Mouse (Mus musculus) liver, embryonic 12.5 days (tissue): ENCODE measurements at regions not wholly inside any gene's neighbourhood (a gene's known extent, or its start where the extent isn't known, plus 50 kb on each side); places are given as distances from the start of the nearest gene placed in this dataset.

Source experiments
- ATAC-seq: fragments of 200-750 bp; cut with Nextera tagmentation; 2 replicates; pipeline ENCODE4 v1.8.0; 2017; ENCODE audit warnings: moderate number of reproducible peaks, mild to moderate bottlenecking, moderate library complexity
- H3K27ac ChIP-seq: fragments of 300-500 bp; sonication (generic); 2 replicates; pipeline ENCODE4 v1.5.1; 2016; ENCODE audit warnings: mild to moderate bottlenecking
- H3K27me3 ChIP-seq: fragments of 300-500 bp; sonication (generic); replicated peaks from 2 replicates; pipeline ENCODE4 v1.6.1; 2016; ENCODE audit warnings: mild to moderate bottlenecking, moderate library complexity
- H3K36me3 ChIP-seq: fragments of 300-500 bp; sonication (generic); 2 replicates; pipeline ENCODE4 v1.6.1; 2016; ENCODE audit warnings: mild to moderate bottlenecking, moderate library complexity
- H3K4me1 ChIP-seq: fragments of 300-500 bp; sonication (generic); 2 replicates; pipeline ENCODE4 v1.6.1; 2016
- H3K4me2 ChIP-seq: fragments of 300-500 bp; sonication (generic); 2 replicates; pipeline ENCODE4 v1.6.1; 2016; ENCODE audit warnings: mild to moderate bottlenecking, moderate library complexity
- H3K4me3 ChIP-seq: fragments of 300-500 bp; sonication (generic); 2 replicates; pipeline ENCODE4 v1.5.1; 2016; ENCODE audit warnings: mild to moderate bottlenecking, moderate library complexity
- H3K9ac ChIP-seq: fragments of 300-500 bp; sonication (generic); 2 replicates; pipeline ENCODE4 v1.6.1; 2016; ENCODE audit warnings: mild to moderate bottlenecking, moderate library complexity
- H3K9me3 ChIP-seq: fragments of 300-500 bp; sonication (generic); replicated peaks from 2 replicates; pipeline ENCODE4 v1.6.1; 2016; ENCODE audit warnings: mild to moderate bottlenecking, moderate library complexity
- WGBS: fragments of 180-500 bp; shearing (Covaris S2); methylation state at CpG from one replicate; pipeline ENCODE4 v1.1.7; 2016; ENCODE audit not compliant: insufficient replicate concordance; 5-methylcytosine and 5-hydroxymethylcytosine counted together

- Histone ChIP-seq H3K4me2 (no peak overlapping the region), H3K4me1 (no peaks in the 10 kb centered on the region), H3K9me3 (no peaks in the 10 kb centered on the region), H3K4me3 (no peak overlapping the region), H3K27ac (no peak overlapping the region), H3K9ac (no peak overlapping the region), H3K36me3 (no peaks in the 10 kb centered on the region), H3K27me3 (no peaks in the 10 kb centered on the region)
- ATAC-seq, result no peak
These were observed 749.3 kb downstream of the Gm826 start for GRCm38 (mm10) chr2:159584641-159585040.

GRCm38 (mm10) chr2:159586697-159587473 lies 747.1 kb downstream of the Gm826 start:
- WGBS, result 35% methylated on average over 6 of the region's 6 CpGs
- ATAC-seq, result no peak
- Histone ChIP-seq H3K9me3 (no peaks in the 10 kb centered on the region), H3K4me3 (no peak overlapping the region), H3K27ac (no peak overlapping the region), H3K4me1 (no peaks in the 10 kb centered on the region), H3K36me3 (no peaks in the 10 kb centered on the region), H3K27me3 (no peaks in the 10 kb centered on the region), H3K4me2 (no peak overlapping the region), H3K9ac (no peak overlapping the region)

GRCm38 (mm10) chr2:159591396-159592124 lies 742.4 kb downstream of the Gm826 start:
- no peak overlapping the region for H3K4me2 ChIP-seq
- no peak for ATAC-seq
- H3K4me3 ChIP-seq, result no peak overlapping the region
- WGBS, result 37% methylated on average over 2 of the region's 2 CpGs
- no peaks in the 10 kb centered on the region for H3K4me1 ChIP-seq
- H3K27ac ChIP-seq, result no peak overlapping the region
- H3K36me3 ChIP-seq, result no peaks in the 10 kb centered on the region
- no peaks in the 10 kb centered on the region for H3K9me3 ChIP-seq
- no peak overlapping the region for H3K9ac ChIP-seq
- no peaks in the 10 kb centered on the region for H3K27me3 ChIP-seq

GRCm38 (mm10) chr2:159592841-159593240 lies 741.1 kb downstream of the Gm826 start:
- Histone ChIP-seq H3K4me3 (no peak overlapping the region), H3K36me3 (no peaks in the 10 kb centered on the region), H3K9ac (no peak overlapping the region), H3K4me2 (no peak overlapping the region), H3K4me1 (no peaks in the 10 kb centered on the region), H3K27ac (no peak overlapping the region), H3K27me3 (no peaks in the 10 kb centered on the region), H3K9me3 (0 out of 2 replicates have a peak, but pooled peaks cover under 1% of the 10 kb centered on the region)
- WGBS, result 36% methylated on average over 5 of the region's 5 CpGs
- ATAC-seq, result no peak

GRCm38 (mm10) chr2:159596285-159596684 lies 737.7 kb downstream of the Gm826 start:
- 0 out of 2 replicates have a peak, but pooled peaks cover 3% of the 10 kb centered on the region for H3K9me3 ChIP-seq
- no peak overlapping the region for H3K4me2 ChIP-seq
- no peaks in the 10 kb centered on the region for H3K4me1 ChIP-seq
- H3K36me3 ChIP-seq, result no peaks in the 10 kb centered on the region
- WGBS, result 68% methylated on average over 6 of the region's 6 CpGs
- no peak overlapping the region for H3K9ac ChIP-seq
- ATAC-seq, result no peak
- no peak overlapping the region for H3K27ac ChIP-seq
- no peak overlapping the region for H3K4me3 ChIP-seq
- no peaks in the 10 kb centered on the region for H3K27me3 ChIP-seq

GRCm38 (mm10) chr2:159598080-159598479 lies 735.9 kb downstream of the Gm826 start:
- H3K4me2 ChIP-seq, result no peak overlapping the region
- H3K36me3 ChIP-seq, result no peaks in the 10 kb centered on the region
- no peak for ATAC-seq
- 44% methylated on average over 3 of the region's 3 CpGs for WGBS
- H3K27ac ChIP-seq, result no peak overlapping the region
- H3K27me3 ChIP-seq, result no peaks in the 10 kb centered on the region
- no peak overlapping the region for H3K4me3 ChIP-seq
- no peak overlapping the region for H3K9ac ChIP-seq
- no peaks in the 10 kb centered on the region for H3K4me1 ChIP-seq
- 0 out of 2 replicates have a peak, but pooled peaks cover 3% of the 10 kb centered on the region for H3K9me3 ChIP-seq

- WGBS, result 63% methylated on average over 3 of the region's 3 CpGs
- Histone ChIP-seq H3K27me3 (no peaks in the 10 kb centered on the region), H3K4me3 (no peak overlapping the region), H3K9ac (no peak overlapping the region), H3K4me2 (no peak overlapping the region), H3K9me3 (no peaks in the 10 kb centered on the region), H3K36me3 (no peaks in the 10 kb centered on the region), H3K4me1 (no peaks in the 10 kb centered on the region), H3K27ac (no peak overlapping the region)
- ATAC-seq, result no peak
These were observed 726.8 kb downstream of the Gm826 start for GRCm38 (mm10) chr2:159607191-159607590.

- Histone ChIP-seq H3K9ac (no peak overlapping the region), H3K4me2 (no peak overlapping the region), H3K4me1 (no peaks in the 10 kb centered on the region), H3K36me3 (no peaks in the 10 kb centered on the region), H3K27ac (no peak overlapping the region), H3K9me3 (no peaks in the 10 kb centered on the region), H3K27me3 (no peaks in the 10 kb centered on the region), H3K4me3 (no peak overlapping the region)
- 66% methylated on average over 4 of the region's 4 CpGs for whole genome bisulfite sequencing
- no peak for ATAC-seq
These were observed 723.5 kb downstream of the Gm826 start for GRCm38 (mm10) chr2:159610451-159610850.

GRCm38 (mm10) chr2:159616685-159617084 lies 717.3 kb downstream of the Gm826 start:
- ATAC-seq, result no peak
- WGBS, result 49% methylated on average over 4 of the region's 4 CpGs
- Histone ChIP-seq H3K4me1 (no peaks in the 10 kb centered on the region), H3K9me3 (no peaks in the 10 kb centered on the region), H3K27me3 (no peaks in the 10 kb centered on the region), H3K36me3 (no peaks in the 10 kb centered on the region), H3K4me3 (no peak overlapping the region), H3K27ac (no peak overlapping the region), H3K4me2 (no peak overlapping the region), H3K9ac (no peak overlapping the region)

GRCm38 (mm10) chr2:159621261-159621660 lies 712.7 kb downstream of the Gm826 start:
- no peak for ATAC-seq
- Histone ChIP-seq H3K36me3 (no peaks in the 10 kb centered on the region), H3K27ac (no peak overlapping the region), H3K27me3 (no peaks in the 10 kb centered on the region), H3K9me3 (no peaks in the 10 kb centered on the region), H3K4me1 (no peaks in the 10 kb centered on the region), H3K4me3 (no peak overlapping the region), H3K9ac (no peak overlapping the region), H3K4me2 (no peak overlapping the region)
- 73% methylated on average over 6 of the region's 6 CpGs for WGBS

GRCm38 (mm10) chr2:159622141-159622669 lies 711.8 kb downstream of the Gm826 start:
- no peak for ATAC-seq
- H3K4me3 ChIP-seq, result no peak overlapping the region
- no peaks in the 10 kb centered on the region for H3K9me3 ChIP-seq
- H3K27me3 ChIP-seq, result no peaks in the 10 kb centered on the region
- H3K4me2 ChIP-seq, result no peak overlapping the region
- H3K36me3 ChIP-seq, result no peaks in the 10 kb centered on the region
- no peak overlapping the region for H3K27ac ChIP-seq
- 55% methylated on average over 5 of the region's 5 CpGs for WGBS
- no peak overlapping the region for H3K9ac ChIP-seq
- no peaks in the 10 kb centered on the region for H3K4me1 ChIP-seq

GRCm38 (mm10) chr2:159625306-159625705 lies 708.7 kb downstream of the Gm826 start:
- Histone ChIP-seq H3K9me3 (no peaks in the 10 kb centered on the region), H3K27ac (no peak overlapping the region), H3K9ac (no peak overlapping the region), H3K4me3 (no peak overlapping the region), H3K36me3 (no peaks in the 10 kb centered on the region), H3K27me3 (no peaks in the 10 kb centered on the region), H3K4me1 (no peaks in the 10 kb centered on the region), H3K4me2 (no peak overlapping the region)
- no peak for ATAC-seq
- 44% methylated on average over 1 of the region's 1 CpGs for WGBS
